Comparison of ENCODE assay signal across 32 mouse cellular contexts in the genomic region with DNA sequence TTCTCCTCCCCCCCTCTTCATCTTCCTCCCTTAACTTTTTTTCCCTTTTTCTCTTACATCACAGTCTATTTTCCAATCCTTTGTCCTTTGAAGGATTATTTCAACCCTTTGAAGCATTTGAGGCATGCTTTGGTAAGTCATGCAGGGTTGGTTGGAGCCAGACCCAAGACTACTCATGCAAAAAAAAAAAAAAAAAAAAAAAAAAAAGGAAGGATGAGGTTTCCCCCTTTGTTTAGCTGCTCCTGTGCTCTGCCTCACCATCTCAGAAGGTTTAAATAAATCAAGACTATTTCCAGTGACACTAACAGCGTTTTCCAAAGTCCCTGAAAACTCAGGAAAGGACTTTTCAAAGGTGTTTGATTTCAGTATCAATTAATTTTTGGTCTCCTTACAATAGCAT.
"Had no signal": no experiment of that assay in that cellular context is flagged by ENCODE, and none has a peak within 500 bp of the region (broad histone marks: within the 10 kb centered on the region; RNA-seq: fewer than 3 reads in every experiment).

No protein-coding gene starts in this region.

- H3K4me2 ChIP-seq: heart, embryonic 11.5 days; heart, embryonic 12.5 days; heart, embryonic 13.5 days; heart, embryonic 15.5 days; hindbrain, embryonic 12.5 days; hindbrain, embryonic 13.5 days; hindbrain, embryonic 14.5 days; hindbrain, embryonic 15.5 days; intestine, embryonic 15.5 days had no signal

- H3K4me3 ChIP-seq: heart, embryonic 10.5 days; heart, embryonic 12.5 days; heart, embryonic 13.5 days; heart, embryonic 15.5 days; hindbrain, embryonic 10.5 days; hindbrain, embryonic 12.5 days; hindbrain, embryonic 13.5 days; hindbrain, embryonic 15.5 days; intestine, embryonic 15.5 days; layer of hippocampus, adult 2 months; left cerebral cortex, adult 2 months had no signal

- H3K9me3 ChIP-seq: heart, embryonic 10.5 days; heart, embryonic 12.5 days; heart, embryonic 13.5 days; heart, embryonic 15.5 days; hindbrain, embryonic 10.5 days; hindbrain, embryonic 12.5 days; hindbrain, embryonic 13.5 days; hindbrain, embryonic 15.5 days; intestine, embryonic 15.5 days had no signal

- H3K9ac ChIP-seq: heart, embryonic 12.5 days; heart, embryonic 13.5 days; heart, embryonic 15.5 days; hindbrain, embryonic 12.5 days; hindbrain, embryonic 13.5 days; hindbrain, embryonic 14.5 days; hindbrain, embryonic 15.5 days; intestine, embryonic 15.5 days had no signal

- DNase-seq: heart, postnatal 10 days; heart, postnatal 14 days; heart, postnatal 36 days; heart, postnatal 4 days; kidney, adult 11 months; kidney, adult 18-20 months; kidney, adult 2 months; kidney, adult 8-10 months; kidney, adult 9 months; kidney, postnatal 10 days; kidney, postnatal 25 days; kidney, postnatal 36 days; kidney, postnatal 4 days; layer of hippocampus, postnatal 36 days had no signal

- ATAC-seq: hindbrain, embryonic 16.5 days; hindbrain, postnatal 0 days; inflammation-experienced regulatory T-cells, adult 6 months; intestine, embryonic 15.5 days; intestine, embryonic 16.5 days; intestine, postnatal 0 days had no signal

- H3K27ac ChIP-seq: heart, embryonic 10.5 days; heart, embryonic 13.5 days; heart, embryonic 15.5 days; hindbrain, embryonic 10.5 days; hindbrain, embryonic 12.5 days; hindbrain, embryonic 13.5 days; hindbrain, embryonic 14.5 days; hindbrain, embryonic 15.5 days; hindbrain, postnatal 0 days; intestine, embryonic 15.5 days; layer of hippocampus, adult 2 months; left cerebral cortex, adult 2 months had no signal

- H3K27me3 ChIP-seq: heart, embryonic 12.5 days; heart, embryonic 13.5 days; heart, embryonic 15.5 days; hindbrain, embryonic 12.5 days; hindbrain, embryonic 13.5 days; hindbrain, embryonic 15.5 days; intestine, embryonic 15.5 days had no signal

- H3K4me1 ChIP-seq: heart, embryonic 10.5 days; heart, embryonic 12.5 days; heart, embryonic 13.5 days; heart, embryonic 15.5 days; hindbrain, embryonic 12.5 days; hindbrain, embryonic 13.5 days; hindbrain, embryonic 15.5 days; intestine, embryonic 15.5 days had no signal

- H3K36me3 ChIP-seq: heart, embryonic 10.5 days; heart, embryonic 12.5 days; heart, embryonic 13.5 days; heart, embryonic 15.5 days; hindbrain, embryonic 10.5 days; hindbrain, embryonic 12.5 days; hindbrain, embryonic 13.5 days; hindbrain, embryonic 15.5 days; intestine, embryonic 15.5 days had no signal
